Mouse (Mus musculus) CH12.LX (cell line): ENCODE measurements around the gene Aars.

Source experiments
- CTCF ChIP-seq, 2 experiments: IDR thresholded peaks in 1 of 2; conservative IDR thresholded peaks in 1 of 2; 2 replicates each; pipeline ENCODE4 v1.5.1; 2011 to 2012; ENCODE audit warnings: low read depth in 2 of 2, low read length in 2 of 2, improper control_type of control experiment in 1 of 2, inconsistent platforms in 1 of 2, mild to moderate bottlenecking in 1 of 2, moderate library complexity in 1 of 2
- POLR2A ChIP-seq: IDR thresholded peaks from 2 replicates; pipeline ENCODE4 v1.6.1; 2011; ENCODE audit warnings: low read depth, mild to moderate bottlenecking, improper control_type of control experiment, low read length

- TF ChIP-seq CTCF (conservative IDR thresholded peaks at IDR 0.05 in 1 of 2, IDR thresholded peaks at IDR 0.05 in 1 of 2; ENCODE audit: low read depth in 2 of 2, low read length in 2 of 2) (no peak), POLR2A (no peak)
Measured at GRCm38 (mm10) chr8:111055661-111056060, 22.7 kb downstream of the Aars start.
